30 mouse cellular contexts compared by ENCODE assay signal in the genomic region with DNA sequence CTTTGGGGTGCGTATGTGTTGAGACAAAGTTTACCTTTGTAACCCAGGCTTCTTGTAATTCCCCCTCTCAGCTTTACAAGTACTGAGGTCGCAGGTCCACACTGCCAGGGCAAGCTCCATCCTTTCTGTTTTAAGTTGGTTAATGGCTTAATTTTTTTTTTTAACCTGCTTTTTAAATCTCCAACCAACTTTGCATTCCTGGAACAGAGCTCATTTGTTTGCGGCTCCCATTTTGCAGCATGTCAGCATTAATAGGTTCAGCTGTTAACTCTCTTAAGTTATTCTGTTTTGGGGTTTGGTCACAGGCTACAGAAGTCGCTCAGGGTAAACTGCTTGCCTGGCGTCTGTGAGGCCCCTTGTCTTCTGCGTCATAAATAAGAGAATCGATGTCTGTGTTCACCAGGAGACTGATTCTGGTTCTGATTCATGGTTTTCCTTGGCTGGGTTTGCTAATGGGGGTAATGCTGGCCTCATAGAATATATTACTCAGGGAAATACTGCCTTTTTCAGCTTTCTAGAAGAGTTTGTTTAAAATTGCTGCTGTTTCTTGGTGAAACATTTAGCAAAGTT. TPM values are rescaled to one million over a fixed set of nuclear protein-coding genes. Genes with fewer than 3 reads are reported as not detected.
DNase-seq lines count a peak whose midpoint lies in the region; ATAC-seq and TF ChIP-seq lines count a peak whose summit lies in the region.
"Had no signal": no experiment of that assay in that cellular context is flagged by ENCODE, and none has a peak within 500 bp of the region (broad histone marks: within the 10 kb centered on the region; RNA-seq: fewer than 3 reads in every experiment).

No protein-coding gene starts in this region.

- peaks cover 17 to 59% of the 10 kb centered on the region in 2 experiments for H3K4me1 ChIP-seq in CH12.LX (ENCODE audit: control insufficient read depth in 1 of 2, insufficient read depth in 2 of 2)
- H3K4me1 ChIP-seq in limb, embryonic 14.5 days (ENCODE audit: control insufficient read depth, insufficient read depth, low read length) = no peaks in the 10 kb centered on the region
- H3K4me1 ChIP-seq: embryonic facial prominence, embryonic 13.5 days; embryonic facial prominence, embryonic 15.5 days; forebrain, embryonic 13.5 days; forebrain, embryonic 15.5 days had no signal

- no peaks in the 10 kb centered on the region for H3K27me3 ChIP-seq in CH12.LX (replicated peaks)
- H3K27me3 ChIP-seq in limb, embryonic 14.5 days (ENCODE audit: control insufficient read depth, insufficient read depth, low read length) = no peaks in the 10 kb centered on the region
- H3K27me3 ChIP-seq: embryonic facial prominence, embryonic 13.5 days; embryonic facial prominence, embryonic 15.5 days; forebrain, embryonic 13.5 days; forebrain, embryonic 15.5 days had no signal

- H3K4me3 ChIP-seq in CH12.LX (replicated peaks in 1 of 3; ENCODE audit: low read depth in 2 of 3, low read length in 2 of 3, poor library complexity in 1 of 3) = no peak overlapping the region
- no peak overlapping the region for H3K4me3 ChIP-seq in limb, embryonic 14.5 days (replicated peaks; ENCODE audit: low read length)
- H3K4me3 ChIP-seq: embryonic facial prominence, embryonic 13.5 days; embryonic facial prominence, embryonic 15.5 days; erythroblast, embryonic 14.5 days; forebrain, embryonic 13.5 days; forebrain, embryonic 15.5 days had no signal

- no peak overlapping the region for H3K4me2 ChIP-seq in CH12.LX (ENCODE audit: insufficient read depth, low read depth, poor library complexity, severe bottlenecking)
- H3K4me2 ChIP-seq in limb, embryonic 14.5 days (replicated peaks; ENCODE audit: low read depth, low read length, severe bottlenecking) = no peak overlapping the region
- H3K4me2 ChIP-seq: embryonic facial prominence, embryonic 13.5 days; embryonic facial prominence, embryonic 15.5 days; forebrain, embryonic 13.5 days; forebrain, embryonic 15.5 days had no signal

- TF ChIP-seq RAD21 in CH12.LX (IDR thresholded peaks at IDR 0.05; ENCODE audit: low read depth, low read length) = no peak

- H3K9me3 ChIP-seq in CH12.LX (replicated peaks; ENCODE audit: low read length) = no peaks in the 10 kb centered on the region
- H3K9me3 ChIP-seq in limb, embryonic 14.5 days (ENCODE audit: control insufficient read depth, low read length) = no peaks in the 10 kb centered on the region
- H3K9me3 ChIP-seq: embryonic facial prominence, embryonic 13.5 days; embryonic facial prominence, embryonic 15.5 days; forebrain, embryonic 13.5 days; forebrain, embryonic 15.5 days; G1E had no signal

- no peak for TF ChIP-seq POLR2A in CH12.LX (IDR thresholded peaks at IDR 0.05; ENCODE audit: low read depth, low read length)
- no peak for TF ChIP-seq POLR2A in limb, embryonic 14.5 days (IDR thresholded peaks at IDR 0.05; ENCODE audit: borderline replicate concordance, extremely low read depth, insufficient read depth, insufficient read length)

- TF ChIP-seq CTCF in CH12.LX (conservative IDR thresholded peaks at IDR 0.05 in 1 of 2, IDR thresholded peaks at IDR 0.05 in 1 of 2; ENCODE audit: low read depth in 2 of 2, low read length in 2 of 2) = no peak

- 0 out of 2 replicates have a peak, but pooled peaks have one; percentile 23 for ATAC-seq in limb, embryonic 14.5 days (ENCODE audit: low FRiP score, low read depth)
- no peak for ATAC-seq in frontal cortex, adult (ENCODE audit: low TSS enrichment)
- ATAC-seq: forebrain, embryonic 13.5 days; forebrain, embryonic 15.5 days; forebrain, postnatal 0 days had no signal

- TF ChIP-seq EP300 in CH12.LX (IDR thresholded peaks at IDR 0.05; ENCODE audit: low read length) = no peak

- in situ Hi-C loops in CH12.LX (cut with MboI; ENCODE audit: low pct_ligation_motif_present, low pct_unique_long_range_greater_than_20kb, low sequenced_read_pairs) = no loop called here

- dilution Hi-C loops in CH12.LX (cut with MboI; ENCODE audit: extremely low pct_ligation_motif_present, extremely low pct_unique_long_range_greater_than_20kb, low sequenced_read_pairs) = no loop called here

- H3K9ac ChIP-seq in CH12.LX (ENCODE audit: insufficient read depth, low read depth) = no peak overlapping the region
- H3K9ac ChIP-seq in limb, embryonic 14.5 days (ENCODE audit: low read depth, low read length, severe bottlenecking) = no peak overlapping the region
- H3K9ac ChIP-seq: embryonic facial prominence, embryonic 13.5 days; embryonic facial prominence, embryonic 15.5 days; forebrain, embryonic 13.5 days; forebrain, embryonic 15.5 days; forebrain, postnatal 0 days had no signal

- H3K27ac ChIP-seq in CH12.LX (ENCODE audit: insufficient read depth, low read depth) = no peak overlapping the region
- H3K27ac ChIP-seq in limb, embryonic 14.5 days (replicated peaks; ENCODE audit: low read depth, low read length) = no peak overlapping the region
- H3K27ac ChIP-seq: embryonic facial prominence, embryonic 13.5 days; embryonic facial prominence, embryonic 15.5 days; forebrain, embryonic 13.5 days; forebrain, embryonic 15.5 days had no signal

- H3K36me3 ChIP-seq in CH12.LX (replicated peaks in 1 of 2; ENCODE audit: control insufficient read depth in 1 of 2, insufficient read depth in 1 of 2, low read length in 1 of 2) = no peaks in the 10 kb centered on the region
- H3K36me3 ChIP-seq in limb, embryonic 14.5 days (ENCODE audit: control insufficient read depth, insufficient read depth, low read length) = no peaks in the 10 kb centered on the region
- H3K36me3 ChIP-seq: embryonic facial prominence, embryonic 13.5 days; embryonic facial prominence, embryonic 15.5 days; forebrain, embryonic 15.5 days; G1E had no signal

- peak; percentile 61 for DNase-seq in kidney, adult 9 months
- DNase-seq in kidney, adult 11 months = no peak
- DNase-seq in CH12.LX (ENCODE audit: extremely low read depth) = peak; percentile 67
- peak; percentile 32 for DNase-seq in NIH3T3 (ENCODE audit: low read depth)
- no peak for DNase-seq in limb, embryonic 14.5 days (ENCODE audit: low spot score)
- no peak for DNase-seq in heart, adult 18-20 months
- DNase-seq in spleen, postnatal 10 days (ENCODE audit: low spot score in 2 of 2) = no peak
- DNase-seq: adrenal gland, adult 2 months; adrenal gland, postnatal 10 days; adrenal gland, postnatal 25 days; cerebellum, adult 11 months; cerebellum, adult 18-20 months; cerebellum, adult 8-10 months; cerebellum, adult 9-11 months; cerebellum, postnatal 14 days; cerebellum, postnatal 36 days; embryo, embryonic 11 days; forebrain, postnatal 0 days had no signal

- 45% methylated on average over 7 of the region's 7 CpGs for WGBS in limb, embryonic 14.5 days

- no peaks in the 10 kb centered on the region for H3K79me2 ChIP-seq in CH12.LX (replicated peaks; ENCODE audit: control insufficient read depth, extremely low read depth, insufficient read depth, poor library complexity, severe bottlenecking)

TF ChIP-seq in CH12.LX, 34 proteins besides CTCF, POLR2A, EP300 and RAD21:
- TF ChIP-seq CHD1 (IDR thresholded peaks at IDR 0.05; ENCODE audit: low read depth, low read length) (no peak), ZNF384 (IDR thresholded peaks at IDR 0.05; ENCODE audit: low read depth, low read length) (0 out of 2 replicates have a peak, but pooled peaks have one; percentile 12), MAFK (IDR thresholded peaks at IDR 0.05; ENCODE audit: insufficient replicate concordance, low read length) (0 out of 2 replicates have a peak, but pooled peaks have one; percentile 16)
TF ChIP-seq in CH12.LX: peak in this region for 2.

RNA-seq across cellular contexts. Expression of gene Slc22a12, which starts 17.5 kb away (rescaled TPM):
- total RNA-seq in CH12.LX (2012; rRNA removed) (0.17 TPM in 1 of 2 replicates, not detected in the other), CH12.LX (2014; rRNA removed) (0.24 and 0.94 TPM in 2 replicates)
- 1.2 and 2.1 TPM in 2 replicates for polyA plus RNA-seq in CH12.LX (2012; ENCODE audit: insufficient read length, low read depth)
- not detected in 2 replicates for polyA plus RNA-seq in limb, embryonic 14.5 days (2012; rRNA removed)
- not detected in 2 replicates for polyA plus RNA-seq in limb, embryonic 14.5 days (2014; fragmentation: Nextera tagmentation; extraction: Ambion mirVana)
- total RNA-seq in heart, adult 18-20 months (2021) = under 1 TPM in 1 of 2 experiments, not detected in 1; 0.22 TPM
- total RNA-seq: adrenal gland, postnatal 10 days; adrenal gland, postnatal 25 days; common myeloid progenitor, adult 5-6 weeks; forebrain, postnatal 0 days; G1E had no signal
- polyA plus RNA-seq: brain, embryonic 14.5 days; C2C12; embryonic facial prominence, embryonic 11.5 days; embryonic facial prominence, embryonic 13.5 days; embryonic facial prominence, embryonic 15.5 days; erythroblast, embryonic 14.5 days; forebrain, embryonic 11.5 days; forebrain, embryonic 13.5 days; forebrain, embryonic 15.5 days; G1E had no signal

Comparison
In these comparisons a context has a peak if more than half of its experiments do, and no peak if none do; other contexts are left out.
1. DNase-seq: peak in kidney, adult 9 months (single experiment), CH12.LX (single experiment) and NIH3T3 (single experiment); none in kidney, adult 11 months (single experiment), limb, embryonic 14.5 days (single experiment), heart, adult 18-20 months (0 of 2) and spleen, postnatal 10 days (0 of 2).